Mouse (Mus musculus): ENCODE measurements at regions not wholly inside any gene's neighbourhood (a gene's known extent, or its start where the extent isn't known, plus 50 kb on each side); places are given as distances from the start of the nearest gene placed in this dataset.

- no peak for TF ChIP-seq CTCF (IDR thresholded peaks at IDR 0.05; ENCODE audit: low read depth, low read length)
- TF ChIP-seq POLR2A (IDR thresholded peaks at IDR 0.05; ENCODE audit: borderline replicate concordance, low read depth, low read length): no peak
Observed at GRCm38 (mm10) chr6:50846740-50847516, 192.7 kb upstream of the Npvf start.

Measured in bone marrow macrophage, adult 2 months (primary cell).